Mouse (Mus musculus): Measurements from ENCODE around the gene Celf2.
"Not testable (repeated sequence)": the region's sequence is repeated elsewhere in the genome, so short reads cannot be mapped to it uniquely, and the experiment has no call there.

Celf2 gene

GRCm38 (mm10) chr2:7389264-7389663 lies 120.1 kb downstream of the Celf2 start:
- no peak for DNase-seq (ENCODE audit: low spot score)

GRCm38 (mm10) chr2:7378736-7379135 lies 130.6 kb downstream of the Celf2 start:
- no peak for DNase-seq (ENCODE audit: low spot score)

DNA sequence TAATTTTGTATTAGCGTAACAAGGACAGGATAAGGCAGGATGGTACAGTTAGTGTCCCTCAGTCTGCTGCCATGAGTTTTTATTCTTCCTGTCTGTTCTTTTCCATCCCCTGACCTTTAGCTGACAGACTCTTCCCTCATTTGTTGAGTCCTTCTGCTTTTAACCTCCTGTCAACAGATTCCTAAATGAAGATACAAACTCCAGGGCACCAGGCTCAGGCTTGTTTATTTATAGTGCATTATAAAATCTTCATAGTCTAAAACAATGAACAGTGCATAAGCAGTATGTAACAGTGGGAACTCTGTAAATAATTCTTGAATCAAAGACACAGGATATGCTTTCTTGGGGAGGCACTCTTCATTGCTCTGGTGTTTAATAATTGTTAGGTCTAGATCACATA lies 131.5 kb downstream of the Celf2 start:
- no peak for DNase-seq (ENCODE audit: low spot score)

DNA sequence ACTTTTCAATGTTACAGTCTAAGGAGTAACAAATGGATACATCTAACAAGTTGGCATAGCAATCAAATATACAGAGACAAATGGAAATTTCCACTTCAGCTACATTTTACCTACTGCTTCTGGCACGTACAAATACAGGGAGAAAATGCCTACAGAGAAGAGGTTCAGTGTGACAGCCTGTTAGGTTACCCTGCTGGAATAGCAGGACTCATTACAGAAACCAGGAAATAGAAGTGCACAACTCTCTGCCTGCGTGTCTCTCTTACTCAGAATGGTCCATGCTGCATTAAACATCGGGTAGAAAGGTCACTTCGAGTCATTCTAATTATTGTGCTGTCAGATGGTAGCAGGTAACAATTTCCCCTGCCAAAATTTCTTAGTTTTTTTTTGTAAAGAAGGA lies 141.6 kb downstream of the Celf2 start:
- DNase-seq (ENCODE audit: low spot score): no peak

DNA sequence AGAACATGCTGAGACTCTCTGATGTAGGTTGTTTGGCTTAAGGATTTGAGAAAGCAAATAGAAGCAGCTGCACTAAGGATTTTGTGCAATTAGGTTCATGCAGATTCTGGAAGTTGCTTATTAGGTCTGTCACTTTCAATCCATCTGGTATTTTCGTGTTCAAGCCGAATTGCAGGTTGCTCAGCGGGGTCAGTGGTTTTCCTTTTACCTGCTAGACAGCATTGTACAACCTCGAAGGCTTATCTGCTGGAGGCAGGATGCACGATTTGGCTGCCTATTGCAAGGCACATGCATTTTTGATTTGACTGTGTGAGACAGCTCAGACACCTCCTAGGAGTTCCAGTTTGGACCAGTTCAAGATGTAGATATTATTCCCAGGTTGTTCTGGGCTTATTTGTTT lies 149.8 kb downstream of the Celf2 start:
- no peak for DNase-seq (ENCODE audit: low spot score)

DNA sequence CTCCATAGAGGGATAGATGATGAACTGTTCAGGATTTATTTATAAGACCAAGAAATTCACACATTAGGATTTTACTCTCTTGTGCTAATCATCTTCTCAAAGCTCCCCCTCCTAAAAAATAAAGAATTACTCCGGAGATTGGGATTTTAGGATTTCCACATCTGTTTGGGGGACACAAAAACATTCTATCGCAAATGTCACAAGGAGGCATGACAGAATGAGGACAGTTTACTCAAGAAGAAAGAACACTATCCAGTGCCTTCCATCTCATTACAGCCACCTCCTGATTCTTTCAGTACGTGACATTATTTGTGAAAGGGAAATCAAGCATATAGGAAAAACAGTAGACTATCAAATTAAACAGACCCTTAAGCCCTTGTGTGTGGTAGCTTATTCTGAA lies 150.5 kb downstream of the Celf2 start:
- DNase-seq (ENCODE audit: low spot score): no peak

- DNase-seq (ENCODE audit: low spot score): no peak
Measured at GRCm38 (mm10) chr2:7351234-7351633, 158.1 kb downstream of the Celf2 start.

- DNase-seq (ENCODE audit: low spot score): peak; percentile 5
Measured at GRCm38 (mm10) chr2:7346703-7347461, 162.5 kb downstream of the Celf2 start.

- DNase-seq (ENCODE audit: low spot score): no peak
Measured at GRCm38 (mm10) chr2:7344951-7345350, 164.4 kb downstream of the Celf2 start.

DNA sequence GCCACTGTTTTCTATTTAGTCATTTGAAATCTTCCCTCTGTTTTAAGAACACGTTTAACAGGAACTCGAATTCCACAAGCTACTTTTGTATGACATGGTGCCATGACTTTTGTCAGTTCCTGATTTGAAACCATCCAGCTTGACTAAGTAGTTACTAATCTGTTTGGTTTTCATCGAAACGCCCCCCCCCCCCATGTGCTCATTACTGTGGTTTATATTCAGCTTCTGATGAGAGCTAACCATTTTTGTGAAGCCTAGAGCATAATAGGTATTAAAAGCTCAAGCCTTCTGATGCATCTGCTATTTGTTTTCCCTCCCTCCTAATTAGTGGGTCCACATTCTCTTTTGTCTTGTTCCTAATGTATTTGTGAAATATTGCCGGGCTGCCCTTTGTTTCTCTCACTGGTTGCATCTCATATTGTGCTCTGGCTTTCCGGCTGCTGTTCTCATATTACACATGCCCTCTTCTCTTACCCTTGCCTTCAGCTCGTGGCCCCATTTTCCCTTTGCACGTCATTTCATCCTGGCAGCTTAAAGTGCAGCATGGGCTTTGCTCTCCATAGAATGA lies 166.4 kb downstream of the Celf2 start:
- no peak for DNase-seq (ENCODE audit: low spot score)

GRCm38 (mm10) chr2:7334846-7335245 lies 174.5 kb downstream of the Celf2 start:
- DNase-seq (ENCODE audit: low spot score): no peak

GRCm38 (mm10) chr2:7328018-7328899 lies 181.1 kb downstream of the Celf2 start:
- no peak for DNase-seq (ENCODE audit: low spot score)

GRCm38 (mm10) chr2:7319760-7320159 lies 189.6 kb downstream of the Celf2 start:
- no peak for DNase-seq (ENCODE audit: low spot score)

DNA sequence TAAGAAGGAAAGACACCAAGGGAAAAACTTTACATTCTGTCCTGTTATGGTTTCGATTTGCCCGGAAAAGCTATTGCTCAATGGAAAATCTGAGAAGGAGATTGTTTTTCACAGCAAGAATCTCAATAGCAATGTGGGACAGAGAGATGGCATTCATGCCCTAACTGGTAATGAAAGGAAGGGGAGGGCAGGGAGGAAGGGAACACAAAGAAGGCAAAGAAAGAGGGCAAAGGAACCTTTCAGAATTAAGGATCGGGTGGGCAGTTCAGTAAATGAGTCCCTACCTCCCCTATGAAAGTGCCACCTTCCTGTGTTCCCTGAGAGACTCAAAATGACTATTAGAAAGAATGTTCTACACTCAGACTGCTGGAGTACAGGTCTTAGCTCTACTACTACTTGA lies 197.6 kb downstream of the Celf2 start:
- no peak for DNase-seq (ENCODE audit: low spot score)

- DNase-seq (ENCODE audit: low spot score): no peak
Measured at GRCm38 (mm10) chr2:7310840-7311182, 198.6 kb downstream of the Celf2 start.

DNA sequence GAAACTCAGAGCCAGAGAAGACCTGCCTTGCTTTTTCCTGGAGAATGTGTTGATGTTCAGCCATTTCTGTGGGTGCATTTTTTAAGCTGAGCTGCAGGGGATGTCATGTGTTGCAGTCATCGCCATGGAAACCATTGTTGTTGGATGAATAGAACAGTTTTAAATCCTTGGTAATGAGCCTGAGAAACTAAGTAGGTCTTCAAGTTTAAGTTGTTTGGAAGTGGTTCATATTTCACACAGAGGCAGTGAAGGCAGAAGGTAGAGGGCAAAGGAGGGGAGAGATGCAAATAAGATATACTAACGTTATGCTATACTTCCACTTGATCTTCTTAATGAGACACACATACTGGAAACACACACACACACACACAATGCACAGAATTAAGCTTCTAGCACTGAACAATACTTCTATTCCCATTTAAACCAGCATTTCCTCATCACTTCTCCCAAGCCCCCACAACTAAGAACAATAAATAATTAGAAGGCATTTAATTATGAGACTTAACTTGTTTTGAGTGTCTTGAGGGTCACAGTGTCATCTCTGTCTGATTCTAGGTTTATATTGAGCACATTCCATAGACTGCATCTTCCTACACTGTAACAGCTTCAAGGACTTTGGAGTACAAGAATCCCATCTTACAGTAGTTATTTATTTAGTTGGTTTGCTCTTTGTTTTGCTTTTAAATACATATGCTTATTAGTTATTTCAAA lies 199.1 kb downstream of the Celf2 start:
- DNase-seq (ENCODE audit: low spot score): no peak

DNA sequence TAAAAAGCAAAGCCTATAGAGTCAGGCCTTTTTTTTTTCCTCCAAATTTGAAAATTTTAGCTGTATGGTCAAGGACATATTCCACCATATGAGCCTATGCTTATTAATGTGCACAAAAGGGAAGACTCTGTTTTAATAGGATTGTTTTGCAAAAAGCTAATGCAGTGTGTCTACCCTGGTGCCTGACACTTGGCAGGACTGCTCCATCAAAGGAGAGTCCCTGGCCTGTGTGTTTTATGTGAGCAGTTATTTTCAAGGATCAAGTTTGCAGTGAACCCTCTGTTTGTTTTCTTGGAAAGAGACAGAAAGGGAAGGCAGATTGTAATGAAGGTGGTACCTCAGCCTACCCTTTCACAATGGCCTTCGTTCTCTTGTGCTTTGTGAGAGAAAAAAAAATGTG lies 200.0 kb downstream of the Celf2 start:
- DNase-seq (ENCODE audit: low spot score): no peak

DNA sequence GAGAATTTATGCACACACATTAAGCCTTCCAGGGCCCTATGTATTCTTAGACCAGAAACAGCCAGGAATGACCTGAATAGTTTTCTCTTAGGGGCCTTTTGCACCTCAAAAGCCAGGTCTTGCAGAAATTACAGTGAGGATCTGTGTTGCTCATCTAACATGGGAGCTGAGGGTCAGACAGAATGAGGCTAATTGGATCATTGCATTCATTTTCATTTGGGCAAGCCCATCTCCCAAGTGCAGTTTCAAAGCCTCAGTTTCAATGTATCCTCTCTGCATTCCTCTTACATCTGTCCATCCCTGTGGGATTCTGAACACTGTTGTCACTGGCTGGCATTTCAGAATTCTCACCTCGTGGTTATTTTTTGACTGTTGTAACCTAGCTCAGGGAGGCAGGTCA lies 200.6 kb downstream of the Celf2 start:
- no peak for DNase-seq (ENCODE audit: low spot score)

DNA sequence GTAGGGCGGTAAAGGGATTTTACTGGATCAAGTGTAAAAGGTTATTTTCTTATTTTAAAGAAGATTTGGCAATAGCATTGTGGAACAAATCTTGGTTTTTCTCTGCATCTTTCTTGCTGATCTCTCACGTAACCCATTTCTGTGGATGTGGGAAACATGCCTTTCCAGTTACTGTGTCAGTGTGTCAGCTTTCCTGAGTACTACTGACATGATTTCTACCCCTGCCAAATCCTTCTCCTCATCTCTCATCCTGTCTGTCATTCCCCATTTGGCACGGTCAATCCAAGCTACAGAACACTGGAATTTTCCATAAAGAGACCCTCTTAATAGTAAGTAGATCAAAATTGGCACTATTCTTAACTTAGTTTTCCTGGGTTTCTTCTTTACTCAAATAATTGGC lies 221.9 kb downstream of the Celf2 start:
- DNase-seq (ENCODE audit: low spot score): no peak

GRCm38 (mm10) chr2:7273214-7273613 lies 236.1 kb downstream of the Celf2 start:
- DNase-seq (ENCODE audit: low spot score): no peak

DNA sequence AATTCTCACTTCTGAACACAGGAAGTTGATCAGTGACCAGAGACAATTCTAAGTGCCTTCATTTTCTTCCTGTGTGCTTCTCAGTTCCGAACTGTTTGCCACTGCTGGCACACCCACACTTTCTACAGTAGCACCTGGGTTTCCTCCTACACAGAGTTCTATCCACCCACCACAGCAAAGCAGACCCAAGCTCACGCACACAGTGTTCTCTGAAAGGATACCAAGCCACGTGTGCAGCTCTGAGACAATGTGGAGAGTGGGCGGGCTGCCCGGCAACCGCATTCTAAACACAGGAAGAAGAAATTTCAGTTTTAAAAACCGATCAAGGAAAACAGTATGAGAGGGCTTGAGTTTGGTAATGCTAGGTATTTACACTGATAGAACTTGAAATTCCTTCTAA lies 239.3 kb downstream of the Celf2 start:
- no peak for DNase-seq (ENCODE audit: low spot score)

DNA sequence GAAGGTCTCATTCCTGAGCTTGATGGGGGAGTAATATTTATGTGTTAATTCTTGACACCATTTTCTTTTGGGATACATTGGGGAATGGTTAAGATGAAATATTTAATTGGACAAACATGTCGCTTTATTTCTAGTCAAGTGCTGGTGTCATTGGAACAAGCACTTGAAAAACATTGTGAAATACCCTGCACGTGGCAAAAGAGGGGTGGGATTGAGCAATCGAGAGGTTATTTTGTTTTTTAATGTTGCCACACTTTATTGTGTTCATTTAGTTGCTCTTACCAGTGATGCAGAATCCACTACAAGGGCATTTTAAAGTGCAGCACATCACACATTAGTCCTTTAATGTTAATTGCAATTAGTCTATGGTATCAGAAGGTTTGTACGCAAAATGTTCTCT lies 242.2 kb downstream of the Celf2 start:
- DNase-seq (ENCODE audit: low spot score): no peak

DNA sequence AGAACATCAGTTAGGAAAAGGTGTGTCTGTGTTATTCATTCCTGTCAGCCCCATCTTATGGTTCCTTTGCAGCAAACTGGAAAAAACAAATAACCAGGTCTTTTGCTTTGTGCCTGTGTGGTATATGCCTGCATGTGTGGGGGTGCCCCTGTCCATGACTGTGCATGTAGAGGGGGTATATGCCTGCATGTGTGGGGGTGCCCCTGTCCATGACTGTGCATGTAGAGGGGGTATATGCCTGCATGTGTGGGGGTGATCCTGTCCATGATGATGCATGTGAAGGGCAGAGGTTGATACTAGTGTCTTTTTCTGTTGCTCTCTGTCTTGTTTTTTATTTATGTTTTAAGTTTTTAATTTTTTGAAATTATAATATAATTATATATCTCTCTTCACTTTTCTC lies 246.7 kb downstream of the Celf2 start:
- DNase-seq (ENCODE audit: low spot score): not testable (repeated sequence)

Data from ovary, adult 18-20 months (tissue).